Mouse (Mus musculus): ENCODE measurements around the gene Kbtbd13.

Kbtbd13 gene

DNA sequence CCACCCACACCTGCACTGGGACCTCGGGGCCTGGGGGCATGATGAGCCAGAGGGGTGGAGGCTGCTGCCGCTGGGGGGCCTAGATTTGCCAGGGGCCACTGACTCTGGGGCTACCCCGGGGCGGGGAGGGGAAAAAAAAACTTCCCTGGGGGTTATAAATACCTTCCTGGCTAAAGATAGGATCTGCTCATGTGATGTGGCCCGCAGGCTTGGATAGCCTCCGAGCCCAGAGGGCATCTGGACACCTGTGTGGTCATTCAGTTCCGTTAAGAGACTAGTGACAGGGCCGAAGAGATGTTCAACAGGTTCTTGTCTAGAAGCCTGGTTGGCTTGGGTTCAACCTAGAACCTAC lies at the start of gene Kbtbd13:
Gene Kbtbd13, minus strand, starts transcription at position 40 of the 352 bp plus-strand sequence.
- DNase-seq (ENCODE audit: extremely low read depth, low read depth, low spot score): no peak

DNA sequence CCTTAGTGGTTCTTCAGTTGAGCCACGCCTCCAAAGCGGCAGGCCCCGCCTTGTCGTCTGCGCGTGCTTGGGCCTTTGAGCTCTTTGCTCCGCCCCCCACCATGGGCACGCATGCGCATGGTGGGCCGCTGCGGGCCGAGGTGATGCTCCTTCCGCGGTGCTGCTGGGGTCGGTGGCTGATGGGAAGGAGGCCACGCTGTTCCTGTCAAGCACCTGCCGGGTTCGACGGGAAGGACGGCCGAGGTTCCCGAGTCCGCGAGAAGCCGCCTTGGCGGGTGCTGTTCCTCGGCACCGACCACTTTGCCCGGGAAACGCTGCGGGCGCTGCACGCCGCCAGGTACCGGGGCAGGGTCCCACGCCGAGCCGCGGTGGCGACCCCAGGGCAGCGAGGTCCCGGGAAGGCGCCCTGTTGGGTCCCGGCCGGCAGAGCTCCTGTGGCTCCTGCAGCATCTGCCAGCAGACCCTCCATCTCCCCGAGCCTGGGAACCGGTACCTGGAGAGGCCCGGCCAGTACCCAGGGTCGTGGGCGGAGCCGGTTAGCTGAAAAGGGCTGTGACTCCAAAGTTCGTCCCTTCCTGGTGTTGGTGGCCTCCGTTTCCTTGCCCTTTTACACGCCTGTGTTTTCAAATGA lies 44.3 kb upstream of the Kbtbd13 start, which contains the start of gene Mtfmt:
Gene Mtfmt, plus strand, starts transcription at position 112 of the 631 bp plus-strand sequence.
- DNase-seq (ENCODE audit: extremely low read depth, low read depth, low spot score): no peak

DNA sequence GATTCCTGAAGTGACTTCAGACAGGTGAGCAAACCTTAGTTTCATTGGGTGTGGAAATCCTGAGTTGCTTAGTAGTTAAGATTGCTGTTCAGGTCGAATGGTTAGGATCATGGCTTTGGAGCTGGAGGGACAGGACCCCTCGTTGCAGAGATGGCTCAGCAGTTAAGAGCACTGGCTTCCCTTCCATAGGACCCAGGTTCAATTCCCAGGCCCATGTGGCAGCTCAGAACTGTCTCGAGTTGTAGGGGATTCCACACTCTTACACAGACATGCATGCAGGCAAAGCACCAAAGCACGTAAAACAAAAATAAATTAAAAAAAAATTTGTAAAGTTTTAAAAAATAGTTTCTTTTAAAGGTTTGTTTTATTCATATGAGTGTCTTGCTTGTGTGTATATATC lies 43.8 kb upstream of the Kbtbd13 start:
- no peak for DNase-seq (ENCODE audit: extremely low read depth, low read depth, low spot score)

DNA sequence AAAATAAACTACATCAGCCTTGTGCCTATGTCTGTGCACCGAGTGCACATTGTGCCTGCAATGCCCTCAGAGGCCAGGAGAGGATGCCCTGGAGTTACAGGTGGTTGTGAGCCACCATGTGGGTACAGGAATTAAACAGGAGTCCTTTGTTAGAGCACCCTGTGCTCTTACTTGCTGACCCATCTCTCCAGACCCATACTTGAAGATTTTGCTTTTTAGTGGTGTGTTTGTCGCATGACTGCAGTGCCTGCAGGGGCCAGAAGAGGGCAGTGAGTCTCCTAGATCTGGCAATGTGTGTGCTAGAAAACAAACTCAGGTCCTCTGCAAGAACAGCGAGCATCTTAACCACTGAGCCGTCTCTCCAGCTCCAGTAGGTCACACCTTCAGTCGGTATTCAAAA lies 42.7 kb upstream of the Kbtbd13 start:
- no peak for DNase-seq (ENCODE audit: extremely low read depth, low read depth, low spot score)

DNA sequence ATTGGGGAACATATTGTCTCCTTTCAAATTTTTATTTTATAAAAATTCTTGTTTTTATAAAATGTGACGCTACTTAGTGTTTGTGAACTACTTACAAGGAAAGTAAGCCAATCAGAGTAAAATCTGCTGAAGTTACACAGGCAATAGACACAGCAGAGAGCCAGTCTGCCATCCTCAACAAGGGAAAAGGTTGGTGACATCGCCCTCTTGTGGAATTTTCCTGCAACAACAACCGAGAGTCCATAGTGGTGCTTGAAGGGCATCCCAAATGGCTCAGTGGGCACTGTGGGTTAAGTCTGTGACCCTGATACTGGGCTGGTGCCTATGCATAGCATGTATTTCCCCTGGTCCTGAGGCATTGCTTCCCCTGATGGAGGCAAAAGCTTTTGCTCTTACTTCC lies 40.8 kb upstream of the Kbtbd13 start:
- DNase-seq (ENCODE audit: extremely low read depth, low read depth, low spot score): no peak

DNA sequence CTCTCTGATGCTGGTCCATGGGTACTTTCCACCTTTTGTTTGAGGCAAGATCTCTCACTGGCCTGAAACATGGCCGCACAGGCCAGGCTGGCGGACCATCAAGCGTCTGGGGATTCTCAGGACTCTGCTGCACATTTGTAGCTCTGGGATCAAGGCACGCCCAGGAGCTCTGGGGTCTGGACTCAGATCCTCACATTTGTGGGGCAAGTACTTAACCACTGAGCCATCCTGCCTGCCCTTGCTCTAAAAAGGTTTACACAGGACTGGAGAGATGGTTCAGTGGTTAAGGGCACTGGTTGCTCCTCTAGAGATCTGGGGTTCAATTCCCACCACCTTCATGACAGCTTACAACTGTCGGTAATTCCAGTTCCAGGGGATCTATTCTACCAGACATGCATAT lies 39.5 kb upstream of the Kbtbd13 start:
- DNase-seq (ENCODE audit: extremely low read depth, low read depth, low spot score): no peak

DNA sequence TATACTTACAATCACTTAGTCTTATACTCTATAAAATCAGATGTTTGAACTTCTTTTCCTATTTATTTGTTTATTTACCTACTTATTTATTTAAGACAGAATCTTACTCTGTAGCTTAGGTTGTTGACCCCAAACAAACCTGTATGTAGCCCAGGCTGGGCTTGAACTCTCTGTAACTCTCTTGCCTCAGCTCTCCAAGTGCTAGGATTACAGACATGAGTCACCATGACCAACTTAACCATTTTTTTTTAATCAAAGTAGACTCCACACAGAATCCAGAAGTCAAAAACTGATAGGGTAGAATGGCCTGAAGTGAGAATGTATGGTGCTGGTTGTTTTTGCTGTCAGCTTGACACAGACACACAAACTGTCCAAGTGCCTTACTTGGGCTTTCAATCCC lies 38.9 kb upstream of the Kbtbd13 start:
- no peak for DNase-seq (ENCODE audit: extremely low read depth, low read depth, low spot score)

DNA sequence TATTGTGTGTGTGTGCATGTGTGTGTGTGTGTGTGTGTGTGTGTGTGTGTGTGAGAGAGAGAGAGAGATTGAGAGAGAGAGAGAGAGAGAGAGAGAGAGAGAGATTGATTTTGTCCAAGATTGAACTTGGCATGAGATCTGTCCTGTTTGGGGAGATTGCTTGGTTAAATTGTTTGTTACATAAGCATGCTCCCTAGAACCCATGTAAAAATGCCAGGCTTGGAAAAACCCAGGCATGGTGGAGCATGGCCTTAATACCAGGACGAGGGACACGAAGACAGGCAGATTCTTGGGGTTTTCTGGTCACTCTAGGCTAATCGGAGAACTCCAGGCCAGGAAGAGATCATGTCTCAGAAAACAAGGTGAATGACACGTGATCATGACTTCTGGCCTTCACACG lies 36.6 kb upstream of the Kbtbd13 start:
- DNase-seq (ENCODE audit: extremely low read depth, low read depth, low spot score): no peak

DNA sequence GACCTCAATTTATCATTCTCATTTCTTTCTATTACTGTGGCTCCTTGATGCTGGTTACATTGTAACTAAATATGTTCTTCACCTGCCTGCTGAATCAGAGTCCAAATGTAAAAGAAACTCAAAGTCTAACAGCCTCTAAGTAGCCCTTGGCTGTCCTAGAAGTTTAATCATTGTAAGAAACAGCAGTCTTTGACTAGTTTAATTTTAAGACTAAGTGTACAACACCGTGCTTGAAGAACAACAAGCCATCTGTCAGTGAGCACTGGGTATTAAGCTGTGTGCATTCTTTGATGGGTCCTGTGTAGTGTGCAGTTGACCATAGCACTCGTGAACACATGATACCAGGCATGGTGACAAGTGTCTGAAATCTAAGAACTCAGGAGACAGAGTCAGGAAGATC lies 36.1 kb upstream of the Kbtbd13 start:
- no peak for DNase-seq (ENCODE audit: extremely low read depth, low read depth, low spot score)

DNA sequence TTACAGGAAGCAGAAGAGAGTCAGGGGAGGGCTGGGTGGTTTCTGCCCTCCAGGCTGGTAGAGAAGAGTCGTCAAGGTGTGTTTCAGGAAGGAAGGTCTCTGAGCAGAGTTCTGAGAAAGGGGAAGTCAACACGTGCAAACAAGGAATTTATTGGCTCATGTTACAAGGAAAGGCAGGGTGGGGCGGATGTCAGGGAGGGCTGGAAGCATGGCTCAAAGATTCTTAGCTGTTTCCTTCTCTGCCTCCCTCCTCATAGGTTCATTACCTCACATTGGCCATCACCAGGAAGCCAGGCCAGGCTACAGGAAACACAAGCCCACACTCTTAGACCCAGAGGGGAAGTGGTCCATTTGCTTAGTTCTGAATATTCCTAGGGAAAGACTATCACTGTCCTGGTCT lies 32.9 kb upstream of the Kbtbd13 start:
- no peak for DNase-seq (ENCODE audit: extremely low read depth, low read depth, low spot score)

DNA sequence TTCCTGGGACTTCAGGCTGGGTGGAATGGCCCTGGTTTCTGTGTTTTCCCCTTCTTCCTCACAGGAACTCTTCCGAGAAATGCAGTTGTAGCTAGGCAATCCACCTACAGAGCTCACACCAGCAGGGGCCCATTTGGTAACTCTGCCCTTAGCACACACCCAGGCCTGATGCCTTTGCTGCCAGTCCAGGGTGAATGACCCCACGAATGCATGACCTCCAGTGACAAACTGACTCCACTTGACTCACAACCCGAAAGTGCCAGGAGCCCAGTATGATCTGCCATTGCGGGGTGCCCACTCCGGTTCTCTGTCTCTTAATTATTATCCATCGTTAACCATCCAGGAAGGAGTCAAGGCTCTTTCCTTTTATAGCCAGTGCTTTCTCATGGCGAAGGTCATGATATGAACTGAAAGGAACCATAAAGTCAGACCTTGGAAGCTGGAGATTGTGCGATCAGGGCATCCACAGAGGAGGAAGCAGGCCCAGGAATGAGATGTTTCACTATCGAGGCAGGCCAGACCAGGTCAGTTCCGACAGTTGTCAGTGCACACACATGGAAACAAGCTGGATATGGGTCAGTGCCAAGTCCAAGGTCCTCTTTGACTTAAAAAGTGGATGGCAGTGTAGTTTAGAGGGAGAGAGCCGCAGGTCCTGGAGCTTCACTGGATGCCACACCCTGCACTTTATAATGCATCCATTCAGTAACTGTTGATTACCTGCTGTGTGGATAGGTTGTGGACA lies 31.5 kb upstream of the Kbtbd13 start, which contains the start of gene Slc51b:
Gene Slc51b, minus strand, starts transcription at position 196 of the 742 bp plus-strand sequence.
- DNase-seq (ENCODE audit: extremely low read depth, low read depth, low spot score): no peak

DNA sequence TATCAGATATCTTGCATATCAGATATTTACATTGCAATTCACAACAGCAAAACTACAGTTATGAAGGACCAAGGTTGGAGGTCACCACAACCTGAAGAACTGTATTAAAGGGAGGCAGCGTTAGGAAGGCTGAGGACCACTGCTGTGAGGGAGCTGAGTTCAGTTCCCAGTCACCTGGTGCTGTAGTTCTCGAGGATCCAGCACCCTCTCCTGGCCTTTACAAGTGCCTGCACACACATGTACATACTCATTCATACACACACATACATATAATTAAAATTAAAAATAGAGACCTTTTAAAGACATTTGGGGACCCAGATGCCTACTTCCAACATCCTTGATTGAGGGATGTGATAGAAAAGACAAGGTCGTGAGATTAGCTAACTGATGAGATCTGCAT lies 28.2 kb upstream of the Kbtbd13 start:
- no peak for DNase-seq (ENCODE audit: extremely low read depth, low read depth, low spot score)

DNA sequence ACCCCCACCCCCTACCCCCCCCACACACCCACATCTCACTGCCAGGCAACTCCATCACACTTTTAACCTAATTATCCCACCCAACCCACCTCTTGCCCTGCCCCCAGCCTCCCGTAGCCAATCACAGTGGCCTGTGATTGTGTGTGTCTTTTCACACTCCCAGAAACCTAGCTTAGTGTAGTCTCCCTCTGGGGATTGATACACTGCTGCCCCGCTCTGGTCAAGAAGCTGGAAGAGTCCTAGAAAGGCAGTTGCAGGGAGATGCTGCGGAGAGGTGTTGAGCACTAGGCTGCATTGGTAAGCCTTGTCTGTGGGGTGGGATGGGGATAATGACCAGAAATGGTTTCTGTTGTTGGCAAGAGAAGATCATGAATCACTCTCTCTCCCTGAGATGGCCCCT lies 26.3 kb upstream of the Kbtbd13 start:
- no peak for DNase-seq (ENCODE audit: extremely low read depth, low read depth, low spot score)

DNA sequence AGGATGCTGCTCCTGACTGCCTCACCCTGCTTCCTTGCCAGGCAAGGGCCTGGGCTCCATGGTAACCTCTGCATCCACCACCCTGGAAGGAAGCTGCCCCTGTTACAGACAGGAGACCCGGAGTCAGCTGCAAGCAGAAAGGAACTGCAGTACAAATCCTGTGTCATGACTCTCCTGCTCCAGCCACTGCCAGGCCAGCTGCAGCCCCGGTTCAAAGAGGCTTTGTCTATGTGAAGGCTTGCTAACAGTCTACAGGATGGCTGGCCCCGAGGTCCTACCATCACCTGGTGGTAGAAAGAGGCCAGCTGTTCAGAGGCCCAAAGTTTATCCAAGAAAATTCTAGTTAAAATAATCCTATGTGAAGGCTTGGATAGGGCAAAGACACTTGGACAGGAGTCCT lies 19.9 kb upstream of the Kbtbd13 start:
- DNase-seq (ENCODE audit: extremely low read depth, low read depth, low spot score): no peak

DNA sequence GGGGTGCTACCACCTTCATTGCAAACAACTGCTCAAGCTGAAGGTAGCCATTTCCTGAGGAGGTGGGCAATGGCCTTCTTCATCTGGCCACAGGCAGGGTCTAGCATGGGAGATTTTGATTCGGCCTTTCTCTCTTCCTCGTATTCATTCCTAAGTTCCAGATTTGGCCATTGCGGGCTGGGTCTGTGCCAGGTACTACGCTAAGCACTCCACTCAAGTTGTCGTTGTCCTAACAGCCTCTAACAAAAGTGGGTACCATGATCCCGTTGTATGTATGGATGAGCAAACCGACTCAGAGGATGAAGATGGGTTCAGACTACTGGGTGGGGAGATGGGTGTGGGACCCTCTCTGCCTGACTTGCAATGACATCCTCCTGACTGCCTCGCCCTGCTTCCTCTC lies 18.9 kb upstream of the Kbtbd13 start:
- DNase-seq (ENCODE audit: extremely low read depth, low read depth, low spot score): no peak

DNA sequence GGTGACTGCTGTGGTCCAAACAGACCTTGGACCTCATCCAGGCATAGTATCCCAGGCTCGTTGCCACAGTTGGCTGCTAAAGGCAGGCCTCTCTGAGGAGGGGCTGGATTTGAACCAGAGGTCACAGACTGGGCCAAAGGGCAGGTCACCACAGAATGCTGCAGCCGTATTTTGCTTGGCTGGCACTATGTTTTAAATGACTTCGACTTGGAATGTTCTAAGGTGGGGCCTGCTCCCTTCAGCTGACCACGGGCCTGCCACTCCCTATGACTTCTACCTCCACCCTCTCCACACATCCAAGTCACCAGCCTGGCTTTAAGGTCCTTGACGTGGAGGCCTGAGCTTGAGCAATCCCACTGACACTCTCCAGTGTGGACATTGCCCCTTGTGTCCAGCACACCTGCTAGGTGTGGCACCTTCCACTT lies 17.4 kb upstream of the Kbtbd13 start:
- no peak for DNase-seq (ENCODE audit: extremely low read depth, low read depth, low spot score)

DNA sequence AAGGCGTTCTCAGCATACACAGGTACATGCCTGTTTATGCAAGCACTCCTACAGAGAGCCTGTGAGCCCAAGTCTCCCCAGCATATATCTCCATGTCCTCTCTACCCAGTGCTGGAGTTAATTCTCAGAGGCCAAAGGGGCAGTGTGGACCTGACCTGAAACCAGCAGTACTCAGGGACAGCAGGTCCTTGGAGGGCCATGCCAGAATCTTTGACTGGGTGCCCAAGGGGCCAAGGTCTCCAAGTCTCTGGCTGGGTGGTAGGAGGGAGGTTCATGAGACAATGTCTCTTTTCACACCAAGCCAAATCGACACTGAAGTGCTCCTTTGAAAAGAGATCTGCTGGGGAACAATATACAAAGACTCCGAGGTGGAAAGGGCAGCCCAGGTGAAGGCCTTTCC lies 16.4 kb upstream of the Kbtbd13 start:
- DNase-seq (ENCODE audit: extremely low read depth, low read depth, low spot score): no peak

DNA sequence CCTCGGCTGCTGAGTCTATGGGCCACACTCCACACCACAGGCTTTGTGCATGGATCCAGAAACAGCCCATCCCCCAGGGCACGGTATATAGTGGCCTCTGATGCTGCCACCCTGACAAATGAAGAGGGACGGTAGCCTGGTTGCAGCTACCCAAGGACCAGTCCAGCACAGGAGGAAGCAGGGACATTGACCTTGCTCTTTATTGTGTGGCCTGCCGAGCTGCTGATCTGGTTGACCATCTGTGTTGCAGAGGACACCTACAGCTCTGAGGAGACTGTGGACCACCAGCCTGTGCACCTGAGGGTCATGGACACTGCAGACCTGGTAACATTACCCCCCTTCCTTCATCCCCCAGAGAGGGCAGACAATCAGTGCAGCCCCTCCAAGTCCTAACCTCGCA lies 15.9 kb upstream of the Kbtbd13 start:
- no peak for DNase-seq (ENCODE audit: extremely low read depth, low read depth, low spot score)

DNA sequence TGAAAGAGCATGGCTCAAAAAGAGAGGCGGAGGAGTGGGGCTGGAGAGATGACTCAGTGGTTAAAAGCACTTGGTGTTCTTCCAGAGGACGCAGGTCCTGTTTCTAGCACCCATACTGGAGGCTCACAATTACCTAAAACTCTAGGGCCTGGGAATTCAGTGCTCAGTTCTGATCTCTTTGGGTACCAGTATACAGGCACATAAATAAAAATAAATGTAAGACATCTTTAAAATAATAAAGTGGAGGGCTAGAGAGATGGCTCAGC lies 13.7 kb upstream of the Kbtbd13 start:
- DNase-seq (ENCODE audit: extremely low read depth, low read depth, low spot score): no peak

DNA sequence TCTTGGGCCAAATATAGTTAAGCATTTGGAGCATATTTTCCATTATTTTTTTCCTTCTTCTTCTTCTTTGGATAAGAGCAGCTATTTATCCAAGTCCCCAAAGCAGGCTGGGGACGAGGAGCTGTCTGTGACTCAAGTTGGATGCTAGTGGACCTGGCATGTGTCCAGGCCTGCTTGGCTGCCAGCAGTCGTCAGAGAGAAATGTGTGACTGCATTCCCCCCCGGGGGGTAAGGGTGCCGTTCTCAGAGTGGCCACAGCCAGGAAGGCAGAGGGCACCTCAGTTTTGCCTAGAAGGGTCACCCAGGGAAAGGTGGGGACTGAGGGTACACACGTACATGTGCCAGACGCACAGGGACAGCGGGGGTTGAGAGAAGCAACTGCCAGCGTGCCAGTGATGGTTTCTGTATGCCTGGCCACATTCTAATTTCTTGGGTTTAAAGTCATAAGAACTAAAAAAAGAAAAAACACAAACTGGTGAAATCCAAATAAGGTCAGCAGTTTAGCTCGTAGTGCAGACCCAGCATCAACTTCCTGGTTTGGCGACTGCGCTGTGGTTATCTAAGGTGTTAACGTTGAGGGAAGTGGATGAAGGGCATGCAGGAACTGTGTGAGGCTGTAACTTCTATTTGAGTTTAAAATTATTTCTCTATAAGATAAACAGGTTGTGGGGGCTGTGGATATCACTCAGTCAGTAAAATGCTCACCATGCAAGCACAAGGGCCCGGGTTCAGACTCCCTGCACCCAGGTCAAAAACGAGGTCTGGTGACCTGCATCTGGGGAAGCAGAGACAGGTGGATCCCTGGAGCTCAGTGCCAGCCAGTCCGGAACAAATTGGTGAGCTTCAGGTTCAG lies 13.1 kb upstream of the Kbtbd13 start:
- DNase-seq (ENCODE audit: extremely low read depth, low read depth, low spot score): no peak

DNA sequence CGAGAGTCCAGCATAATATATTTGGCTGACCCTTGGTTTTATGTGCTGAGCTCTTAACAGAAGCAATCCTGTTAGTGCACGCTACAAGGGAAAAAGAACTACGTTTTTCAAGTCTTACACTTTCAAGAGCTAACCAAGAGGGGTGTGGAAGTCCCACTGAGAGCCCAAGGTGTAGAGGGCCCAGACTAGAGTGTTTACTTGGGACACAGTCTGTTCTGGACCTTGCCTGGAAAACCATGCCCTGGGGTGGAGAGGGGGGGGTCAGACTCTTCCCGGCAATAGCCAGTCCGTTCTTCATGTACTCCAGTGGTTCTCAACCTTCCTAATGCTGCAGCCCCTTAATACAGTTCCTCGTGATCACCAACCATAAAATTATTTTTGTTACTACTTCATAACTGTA lies 8.5 kb upstream of the Kbtbd13 start:
- DNase-seq (ENCODE audit: extremely low read depth, low read depth, low spot score): no peak

DNA sequence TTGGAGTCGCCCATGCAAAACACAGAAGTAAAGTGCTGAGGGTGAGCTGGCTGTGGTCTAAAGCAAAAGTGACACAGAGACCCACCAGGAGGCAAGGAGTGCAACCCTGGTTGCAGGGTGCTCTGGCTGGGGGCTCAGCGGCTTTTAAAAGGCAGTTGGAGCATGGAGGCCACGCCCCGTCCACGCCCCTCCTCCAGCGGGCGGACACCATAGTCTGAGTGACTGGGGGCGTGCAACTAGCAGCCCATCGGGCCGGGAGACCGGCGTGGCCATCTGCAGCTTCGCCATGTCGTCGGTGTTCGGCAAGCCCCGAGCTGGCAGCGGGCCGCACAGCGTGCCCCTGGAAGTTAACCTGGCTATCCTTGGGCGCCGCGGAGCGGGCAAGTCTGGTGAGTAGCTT lies 6.8 kb upstream of the Kbtbd13 start, which contains the start of gene Rasl12:
Gene Rasl12, plus strand, starts transcription at position 228 of the 400 bp plus-strand sequence.
- no peak for DNase-seq (ENCODE audit: extremely low read depth, low read depth, low spot score)

Measured in fat pad, adult 2 months (tissue).